Mouse (Mus musculus): ENCODE data around the gene D17H6S53E.

GRCm38 (mm10) chr17:35161421-35161820, 35.2 kb downstream of the D17H6S53E start:
- TF ChIP-seq POLR2A (IDR thresholded peaks at IDR 0.05; ENCODE audit: borderline replicate concordance, extremely low read depth, low read depth, low read length), result no peak
- TF ChIP-seq CTCF (IDR thresholded peaks at IDR 0.05; ENCODE audit: insufficient read depth, low read length), result no peak
